Mouse (Mus musculus) layer of hippocampus, postnatal 36 days (tissue): ENCODE measurements around the gene Fuca2. TPM values are rescaled to one million over a fixed set of nuclear protein-coding genes. Genes with fewer than 3 reads are reported as not detected.

ENCODE experiments used
- DNase-seq, 2 experiments: peaks; one replicate each; pipeline ENCODE4 v3.0.0; 2022
- total RNA-seq, 2 experiments: library from RNA; stranded (reverse); gene quantifications; 2 replicates each; pipeline ENCODE4 v1.2.3; 2021

The Fuca2 gene
- total RNA-seq, 2 experiments from 2014 or later: 41.8 to 45.7 TPM

DNA sequence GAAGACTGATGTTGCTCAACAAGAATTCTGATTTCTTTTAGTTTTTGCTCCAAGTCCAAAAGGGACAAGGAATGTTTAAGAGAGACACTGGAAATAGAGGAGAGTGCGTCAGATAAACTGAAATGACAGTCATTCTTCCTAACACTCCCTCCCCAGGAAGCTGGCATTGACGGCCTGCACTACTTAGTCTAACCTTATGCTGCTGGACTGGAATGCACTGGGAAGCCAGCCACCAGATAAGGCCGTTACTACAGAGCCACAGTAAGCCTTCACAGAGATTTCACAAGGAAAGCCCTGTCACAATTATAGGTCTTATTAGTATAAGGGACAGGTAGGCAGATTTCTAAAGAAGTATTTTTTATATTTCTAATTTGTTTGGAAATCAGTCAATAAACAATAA is 35.4 kb downstream of the Fuca2 start:
- DNase-seq: no peak

GRCm38 (mm10) chr10:13536706-13537105 is 37.4 kb downstream of the Fuca2 start:
- DNase-seq: no peak

- DNase-seq: no peak
These were observed 40.5 kb downstream of the Fuca2 start for GRCm38 (mm10) chr10:13539769-13540333.

GRCm38 (mm10) chr10:13541721-13542120 is 42.4 kb downstream of the Fuca2 start:
- DNase-seq: no peak

GRCm38 (mm10) chr10:13552646-13553497 is 53.5 kb downstream of the Fuca2 start, which contains the start of the genes Adat2 and Pex3:
Adat2 (plus strand) TSS chr10:13552894.
Pex3 (minus strand) TSS chr10:13553142.
- peak; percentile 86 to 88 for DNase-seq

DNA sequence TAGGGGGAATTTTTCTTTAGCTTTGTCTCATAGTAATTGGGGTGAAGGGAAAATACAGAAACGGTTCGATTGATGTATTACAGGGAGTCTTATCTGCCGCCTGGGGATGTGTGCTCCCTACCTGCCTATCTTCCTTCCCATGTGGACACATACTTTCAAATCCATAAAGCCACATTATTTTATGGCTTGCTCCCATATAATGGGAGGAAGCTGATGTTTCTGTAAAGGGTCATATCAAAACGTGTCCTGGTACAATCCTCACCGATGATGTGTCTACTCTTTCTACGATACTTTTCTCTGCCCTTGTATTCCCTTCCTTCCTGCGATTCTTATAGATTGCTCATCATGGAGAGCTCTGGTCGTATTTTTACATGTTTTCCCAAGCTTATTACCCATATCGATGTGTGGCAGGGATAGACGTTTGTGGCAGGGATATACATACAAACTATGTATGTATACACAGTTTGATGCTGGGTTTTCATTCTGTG is 54.2 kb downstream of the Fuca2 start:
- no peak for DNase-seq

GRCm38 (mm10) chr10:13554316-13554715 is 55.0 kb downstream of the Fuca2 start:
- DNase-seq: no peak

DNA sequence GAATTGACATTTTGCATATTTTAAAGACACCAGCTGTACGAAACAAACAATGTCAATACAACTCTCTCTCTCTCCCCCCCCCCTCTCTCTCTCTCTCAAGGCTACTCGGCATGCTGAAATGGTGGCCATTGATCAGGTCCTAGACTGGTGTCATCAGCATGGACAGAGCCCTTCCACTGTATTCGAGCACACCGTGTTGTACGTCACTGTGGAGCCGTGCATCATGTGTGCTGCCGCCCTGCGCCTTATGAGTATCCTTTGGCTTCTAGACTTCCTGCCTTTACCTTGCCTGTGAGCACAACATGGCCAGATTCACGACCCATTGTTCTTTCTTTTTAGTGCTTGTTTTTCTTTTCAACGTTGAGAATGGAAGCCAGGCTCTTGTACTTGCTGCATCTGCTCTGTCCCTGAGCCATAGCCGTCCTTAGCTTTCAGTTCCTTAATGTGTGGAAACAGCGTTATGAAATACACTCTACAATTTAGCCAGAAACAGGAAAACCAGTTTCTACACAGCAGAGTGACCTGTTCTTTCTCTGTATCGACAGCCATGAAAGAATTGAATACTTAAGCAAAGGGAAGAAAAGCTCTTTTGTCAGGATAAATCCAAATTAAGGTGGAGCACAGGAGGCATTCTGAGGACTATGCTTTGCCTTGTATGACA is 60.8 kb downstream of the Fuca2 start:
- no peak for DNase-seq

- DNase-seq: peak; percentile 70 to 73
These were observed 65.2 kb downstream of the Fuca2 start for GRCm38 (mm10) chr10:13564364-13565079.

GRCm38 (mm10) chr10:13565080-13565448 is 65.7 kb downstream of the Fuca2 start:
- no peak for DNase-seq

DNA sequence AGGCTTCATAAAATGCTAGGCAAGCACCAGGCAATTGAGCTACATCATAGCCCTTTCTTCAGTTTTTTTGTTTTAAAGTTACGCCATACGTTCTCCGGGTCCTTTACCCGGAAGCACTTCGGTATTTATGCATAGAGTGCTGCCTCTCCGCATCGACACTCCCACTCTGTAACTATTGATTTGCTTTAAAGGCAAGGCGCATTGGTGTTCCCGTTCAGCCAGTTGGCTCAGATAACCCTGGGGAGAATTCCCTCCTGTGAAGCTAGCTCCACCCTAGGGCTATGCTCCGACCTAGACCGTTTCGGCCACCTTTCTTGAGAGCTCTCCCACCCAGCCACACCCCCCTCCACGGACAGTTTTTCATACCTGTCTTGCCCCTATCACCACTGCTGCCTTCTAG is 67.1 kb downstream of the Fuca2 start:
- no peak for DNase-seq

Other genes with a start within 250 kb of the Fuca2 start
- gene Phactr2, start 25.1 kb upstream of the Fuca2 start, total RNA-seq: 10 to 100 TPM; 23.3 to 24.5 TPM
- gene Adat2, start 53.4 kb downstream of the Fuca2 start, total RNA-seq: 10 to 100 TPM in 1 of 2 experiments, 1 to 10 TPM in 1; 8.3 to 11.3 TPM
- gene Pex3, start 53.6 kb downstream of the Fuca2 start, total RNA-seq: 10 to 100 TPM; 23.8 to 26.2 TPM